Mouse (Mus musculus) embryonic facial prominence, embryonic 11.5 days (tissue): Measurements from ENCODE around the gene Arhgap28. TPM values are rescaled to one million over a fixed set of nuclear protein-coding genes. Genes with fewer than 3 reads are reported as not detected.

ENCODE experiments used
- ATAC-seq: fragments of 200-750 bp; cut with Nextera tagmentation; replicated peaks from 2 replicates; pipeline ENCODE4 v1.8.0; 2017; ENCODE audit warnings: low read depth; ENCODE audit not compliant: insufficient number of reproducible peaks, low FRiP score, low TSS enrichment
- DNase-seq: peaks from one replicate; pipeline ENCODE4 v3.0.0-alpha.2; 2015; ENCODE audit warnings: low spot score
- H3K27ac ChIP-seq: fragments of 300-500 bp; sonication (generic); replicated peaks from 2 replicates; pipeline ENCODE4 v1.5.1; 2014; ENCODE audit warnings: mild to moderate bottlenecking, low read depth, low read length, control low read depth
- H3K27me3 ChIP-seq: fragments of 300-500 bp; sonication (generic); 2 replicates; pipeline ENCODE4 v1.6.1; 2014; ENCODE audit warnings: mild to moderate bottlenecking, low read length, moderate library complexity, mixed read lengths; ENCODE audit not compliant: control insufficient read depth, insufficient read depth
- H3K36me3 ChIP-seq: fragments of 300-500 bp; sonication (generic); replicated peaks from 2 replicates; pipeline ENCODE4 v1.6.1; 2014; ENCODE audit warnings: low read depth, mild to moderate bottlenecking, low read length, moderate library complexity, mixed read lengths; ENCODE audit not compliant: control insufficient read depth, insufficient read depth
- H3K4me1 ChIP-seq: fragments of 300-500 bp; sonication (generic); 2 replicates; pipeline ENCODE4 v1.6.1; 2014; ENCODE audit warnings: low read length, mixed read lengths; ENCODE audit not compliant: control insufficient read depth, insufficient read depth
- H3K4me2 ChIP-seq: fragments of 300-500 bp; sonication (generic); 2 replicates; pipeline ENCODE4 v1.6.1; 2014; ENCODE audit warnings: low read depth, mild to moderate bottlenecking, control low read depth, low read length, moderate library complexity
- H3K4me3 ChIP-seq: fragments of 300-500 bp; sonication (generic); 2 replicates; pipeline ENCODE4 v1.5.1; 2014; ENCODE audit warnings: low read depth, low read length, control low read depth
- H3K9ac ChIP-seq: fragments of 300-500 bp; sonication (generic); replicated peaks from 2 replicates; pipeline ENCODE4 v1.6.1; 2014; ENCODE audit warnings: mild to moderate bottlenecking, control low read depth, low read length
- H3K9me3 ChIP-seq: fragments of 300-500 bp; sonication (generic); replicated peaks from 2 replicates; pipeline ENCODE4 v1.6.1; 2016; ENCODE audit warnings: mild to moderate bottlenecking, low read length, inconsistent platforms, mixed read lengths; ENCODE audit not compliant: control insufficient read depth
- WGBS: fragments of 180-500 bp; shearing (Covaris S2); extraction: QIAGEN DNeasy Blood & Tissue Kit; methylation state at CpG from one replicate; pipeline ENCODE4 v1.1.7; 2014; 5-methylcytosine and 5-hydroxymethylcytosine counted together
- polyA plus RNA-seq: library from polyadenylated mRNA; unstranded; fragments of >200 nt; fragmentation: Nextera tagmentation; extraction: Ambion mirVana; gene quantifications from 2 replicates; pipeline ENCODE4 v1.2.1, GENCODE M21; 2014

Arhgap28 gene
- polyA plus RNA-seq, 1 experiment from 2014 or later: 82.7 TPM

GRCm38 (mm10) chr17:67996769-67997155 lies 7.2 kb downstream of the Arhgap28 start:
- DNase-seq (no peak), ATAC-seq (no peak)
- Histone ChIP-seq H3K4me2 (no peak overlapping the region), H3K27me3 (no peaks in the 10 kb centered on the region), H3K27ac (no peak overlapping the region), H3K4me1 (no peaks in the 10 kb centered on the region), H3K4me3 (no peak overlapping the region), H3K9ac (no peak overlapping the region), H3K36me3 (no peaks in the 10 kb centered on the region), H3K9me3 (no peaks in the 10 kb centered on the region)
- WGBS: 70% methylated on average over 7 of the region's 7 CpGs

GRCm38 (mm10) chr17:67996097-67996768 lies 7.7 kb downstream of the Arhgap28 start:
- peak; percentile 79 for DNase-seq
- no peak overlapping the region for H3K4me3 ChIP-seq

DNA sequence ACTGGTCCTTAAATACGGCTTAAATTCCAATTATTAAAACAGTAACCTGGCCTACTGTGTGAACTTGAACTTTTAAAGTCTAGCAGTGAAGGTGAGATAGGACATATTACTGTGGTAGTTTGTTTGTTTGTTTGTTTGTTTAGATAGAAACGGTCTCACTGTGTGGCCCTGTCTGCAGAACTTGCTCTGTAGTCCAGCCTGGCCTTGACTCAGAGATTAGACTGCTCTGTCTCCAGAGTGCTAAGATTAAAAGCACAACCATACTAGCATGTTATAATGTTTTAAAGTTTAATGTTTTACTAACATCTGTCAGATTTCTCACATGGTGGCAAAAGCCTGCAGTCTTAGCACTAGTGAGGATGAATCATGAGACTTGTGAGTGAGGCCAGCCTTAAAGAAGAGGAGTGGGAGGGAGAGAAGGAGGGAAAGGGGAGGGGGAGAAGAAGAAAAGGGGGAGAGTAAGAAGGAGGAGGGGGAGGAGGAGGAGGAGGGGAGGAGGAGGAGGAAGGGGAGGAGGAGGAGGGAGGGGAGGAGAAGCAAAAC lies 8.6 kb downstream of the Arhgap28 start:
- no peak overlapping the region for H3K9ac ChIP-seq
- ATAC-seq (no peak), DNase-seq (no peak)
- H3K27me3 ChIP-seq: no peaks in the 10 kb centered on the region
- 72% methylated on average over 2 of the region's 2 CpGs for WGBS
- H3K36me3 ChIP-seq: no peaks in the 10 kb centered on the region
- no peak overlapping the region for H3K27ac ChIP-seq
- H3K9me3 ChIP-seq: no peaks in the 10 kb centered on the region
- no peaks in the 10 kb centered on the region for H3K4me1 ChIP-seq
- no peak overlapping the region for H3K4me2 ChIP-seq
- H3K4me3 ChIP-seq: no peak overlapping the region

More at GRCm38 (mm10) chr17:67996097-67996768, 7.7 kb downstream of the Arhgap28 start:
- WGBS: 12% methylated on average over 14 of the region's 14 CpGs
- ATAC-seq: no peak; the same call in 1 of the 2 replicates
- Histone ChIP-seq H3K27me3 (no peaks in the 10 kb centered on the region), H3K36me3 (no peaks in the 10 kb centered on the region), H3K4me2 (no peak overlapping the region), H3K27ac (no peak overlapping the region), H3K4me1 (no peaks in the 10 kb centered on the region), H3K9me3 (no peaks in the 10 kb centered on the region), H3K9ac (no peak overlapping the region)

DNA sequence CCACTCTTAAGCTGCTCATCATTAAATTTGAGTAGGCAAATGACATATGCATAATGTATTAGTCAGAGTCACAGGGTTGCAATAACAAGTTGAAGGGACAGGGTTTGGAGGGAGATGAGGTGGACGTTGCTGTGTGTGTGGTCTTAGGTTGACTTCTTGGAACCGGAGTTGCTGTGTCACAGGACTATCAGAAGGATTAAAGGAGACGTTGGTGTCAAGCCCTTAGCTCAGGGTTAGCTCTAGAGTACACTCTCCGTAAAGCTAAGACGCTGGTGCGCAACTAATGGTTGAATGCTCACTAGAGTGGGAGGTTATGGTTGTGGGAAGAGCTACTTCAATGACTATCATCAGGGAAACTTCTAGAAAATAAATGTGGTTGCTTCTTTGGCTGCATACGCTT lies 9.1 kb downstream of the Arhgap28 start:
- H3K27ac ChIP-seq: no peak overlapping the region
- H3K9ac ChIP-seq: no peak overlapping the region
- ATAC-seq (no peak), DNase-seq (no peak)
- H3K9me3 ChIP-seq: no peaks in the 10 kb centered on the region
- H3K27me3 ChIP-seq: no peaks in the 10 kb centered on the region
- H3K36me3 ChIP-seq: no peaks in the 10 kb centered on the region
- 70% methylated on average over 7 of the region's 7 CpGs for WGBS
- H3K4me1 ChIP-seq: peaks cover 3% of the 10 kb centered on the region; the same call in 1 of the 2 replicates
- H3K4me2 ChIP-seq: no peak overlapping the region
- H3K4me3 ChIP-seq: no peak overlapping the region

- H3K27me3 ChIP-seq: no peaks in the 10 kb centered on the region
- ATAC-seq (0 out of 2 replicates have a peak, but pooled peaks have one; percentile 7), DNase-seq (no peak)
- no peaks in the 10 kb centered on the region for H3K9me3 ChIP-seq
- H3K9ac ChIP-seq: no peak overlapping the region
- no peaks in the 10 kb centered on the region for H3K36me3 ChIP-seq
- no peak overlapping the region for H3K27ac ChIP-seq
- H3K4me2 ChIP-seq: no peak overlapping the region
- no peak overlapping the region for H3K4me3 ChIP-seq
- peaks cover 8% of the 10 kb centered on the region for H3K4me1 ChIP-seq
- 89% methylated on average over 2 of the region's 2 CpGs for WGBS
Observed at GRCm38 (mm10) chr17:67993371-67994045, 10.4 kb downstream of the Arhgap28 start.

GRCm38 (mm10) chr17:67989716-67990115 lies 14.2 kb downstream of the Arhgap28 start:
- peak overlapping the region; percentile 73 for H3K27ac ChIP-seq
- peaks cover 8% of the 10 kb centered on the region for H3K4me1 ChIP-seq
- DNase-seq (peak; percentile 43), ATAC-seq (no peak)
- 0 out of 2 replicates have a peak overlapping the region, but pooled peaks have one; percentile 18 for H3K9ac ChIP-seq
- no peaks in the 10 kb centered on the region for H3K36me3 ChIP-seq
- H3K4me3 ChIP-seq: no peak overlapping the region
- H3K9me3 ChIP-seq: no peaks in the 10 kb centered on the region
- no peaks in the 10 kb centered on the region for H3K27me3 ChIP-seq
- peak overlapping the region; percentile 19 for H3K4me2 ChIP-seq
- 18% methylated on average over 5 of the region's 5 CpGs for WGBS

- H3K36me3 ChIP-seq: no peaks in the 10 kb centered on the region
- H3K4me3 ChIP-seq: no peak overlapping the region
- H3K9me3 ChIP-seq: no peaks in the 10 kb centered on the region
- peak; percentile 88 for ATAC-seq
- DNase-seq: peak; percentile 80
- H3K27me3 ChIP-seq: no peaks in the 10 kb centered on the region
- H3K27ac ChIP-seq: peak overlapping the region; percentile 73
- 12% methylated on average over 15 of the region's 15 CpGs for WGBS
- H3K4me1 ChIP-seq: peaks cover 8% of the 10 kb centered on the region
- H3K4me2 ChIP-seq: peak overlapping the region; percentile 19
- no peak overlapping the region for H3K9ac ChIP-seq
Observed at GRCm38 (mm10) chr17:67988920-67989621, 14.8 kb downstream of the Arhgap28 start.
